Mouse (Mus musculus) hindbrain, embryonic 16.5 days (tissue): ENCODE measurements at regions not wholly inside any gene's neighbourhood (a gene's known extent, or its start where the extent isn't known, plus 50 kb on each side); places are given as distances from the start of the nearest gene placed in this dataset.

Experiments
- ATAC-seq: fragments of 200-750 bp; cut with Nextera tagmentation; 2 replicates; pipeline ENCODE4 v1.8.0; 2017; ENCODE audit warnings: moderate TSS enrichment, moderate library complexity
- H3K27ac ChIP-seq: fragments of 300-500 bp; sonication (generic); 2 replicates; pipeline ENCODE4 v1.5.1; 2014; ENCODE audit warnings: low read depth, mild to moderate bottlenecking, control low read depth, low read length, moderate library complexity
- H3K27me3 ChIP-seq: fragments of 300-500 bp; sonication (generic); replicated peaks from 2 replicates; pipeline ENCODE4 v1.6.1; 2014; ENCODE audit warnings: low read length; ENCODE audit not compliant: control insufficient read depth, insufficient read depth
- H3K36me3 ChIP-seq: fragments of 300-500 bp; sonication (generic); 2 replicates; pipeline ENCODE4 v1.6.1; 2014; ENCODE audit warnings: mild to moderate bottlenecking, low read length, moderate library complexity, mixed read lengths; ENCODE audit not compliant: control insufficient read depth, insufficient read depth
- H3K4me1 ChIP-seq: fragments of 300-500 bp; sonication (generic); 2 replicates; pipeline ENCODE4 v1.6.1; 2014; ENCODE audit warnings: low read depth, low read length; ENCODE audit not compliant: control insufficient read depth, insufficient read depth
- H3K4me2 ChIP-seq: fragments of 300-500 bp; sonication (generic); 2 replicates; pipeline ENCODE4 v1.6.1; 2014; ENCODE audit warnings: mild to moderate bottlenecking, low read length, control low read depth, moderate library complexity
- H3K4me3 ChIP-seq: fragments of 300-500 bp; sonication (generic); 2 replicates; pipeline ENCODE4 v1.5.1; 2014; ENCODE audit warnings: mild to moderate bottlenecking, low read length, control low read depth, moderate library complexity
- H3K9ac ChIP-seq: fragments of 300-500 bp; sonication (generic); 2 replicates; pipeline ENCODE4 v1.6.1; 2014; ENCODE audit warnings: low read depth, mild to moderate bottlenecking, control low read depth, low read length, moderate library complexity
- H3K9me3 ChIP-seq: fragments of 300-500 bp; sonication (generic); 2 replicates; pipeline ENCODE4 v1.6.1; 2014; ENCODE audit warnings: mild to moderate bottlenecking, low read length, moderate library complexity; ENCODE audit not compliant: control insufficient read depth
- WGBS: fragments of 180-500 bp; shearing (Covaris S2); extraction: QIAGEN DNeasy Blood & Tissue Kit; methylation state at CpG from one replicate; pipeline ENCODE4 v1.1.7; 2014; 5-methylcytosine and 5-hydroxymethylcytosine counted together

GRCm38 (mm10) chr3:143599120-143599519 lies 605.9 kb downstream of the Lmo4 start:
- Histone ChIP-seq H3K4me1 (no peaks in the 10 kb centered on the region), H3K4me2 (no peak overlapping the region), H3K27me3 (no peaks in the 10 kb centered on the region), H3K9me3 (no peaks in the 10 kb centered on the region), H3K9ac (no peak overlapping the region), H3K27ac (no peak overlapping the region), H3K36me3 (no peaks in the 10 kb centered on the region), H3K4me3 (no peak overlapping the region)
- ATAC-seq: no peak
- 47% methylated on average over 2 of the region's 2 CpGs for WGBS

- Histone ChIP-seq H3K4me2 (no peak overlapping the region), H3K4me1 (no peaks in the 10 kb centered on the region), H3K36me3 (no peaks in the 10 kb centered on the region), H3K9me3 (no peaks in the 10 kb centered on the region), H3K27me3 (no peaks in the 10 kb centered on the region), H3K27ac (peak overlapping the region; percentile 23; the same call in 1 of the 2 replicates), H3K4me3 (no peak overlapping the region), H3K9ac (no peak overlapping the region)
- 34% methylated on average over 11 of the region's 11 CpGs for WGBS
- ATAC-seq: 0 out of 2 replicates have a peak, but pooled peaks have one; percentile 42
Measured at GRCm38 (mm10) chr3:143596949-143597593, 607.9 kb downstream of the Lmo4 start.

GRCm38 (mm10) chr3:143596011-143596683 lies 608.9 kb downstream of the Lmo4 start:
- 85% methylated on average over 5 of the region's 5 CpGs for WGBS
- H3K36me3 ChIP-seq: no peaks in the 10 kb centered on the region
- no peaks in the 10 kb centered on the region for H3K4me1 ChIP-seq
- H3K4me3 ChIP-seq: no peak overlapping the region
- no peak for ATAC-seq
- no peak overlapping the region for H3K4me2 ChIP-seq
- no peaks in the 10 kb centered on the region for H3K27me3 ChIP-seq
- no peak overlapping the region for H3K27ac ChIP-seq
- H3K9me3 ChIP-seq: no peaks in the 10 kb centered on the region
- H3K9ac ChIP-seq: no peak overlapping the region

- H3K9me3 ChIP-seq: no peaks in the 10 kb centered on the region
- no peaks in the 10 kb centered on the region for H3K27me3 ChIP-seq
- no peak overlapping the region for H3K4me3 ChIP-seq
- no peak overlapping the region for H3K9ac ChIP-seq
- H3K4me1 ChIP-seq: no peaks in the 10 kb centered on the region
- no peak overlapping the region for H3K27ac ChIP-seq
- WGBS: 77% methylated on average over 2 of the region's 2 CpGs
- no peaks in the 10 kb centered on the region for H3K36me3 ChIP-seq
- no peak overlapping the region for H3K4me2 ChIP-seq
- ATAC-seq: no peak
Measured at GRCm38 (mm10) chr3:143595081-143595480, 609.9 kb downstream of the Lmo4 start.

- no peak overlapping the region for H3K4me3 ChIP-seq
- H3K27ac ChIP-seq: no peak overlapping the region
- H3K4me1 ChIP-seq: no peaks in the 10 kb centered on the region
- H3K9me3 ChIP-seq: no peaks in the 10 kb centered on the region
- no peaks in the 10 kb centered on the region for H3K27me3 ChIP-seq
- ATAC-seq: no peak
- WGBS: 77% methylated on average over 7 of the region's 7 CpGs
- H3K9ac ChIP-seq: no peak overlapping the region
- no peaks in the 10 kb centered on the region for H3K36me3 ChIP-seq
- H3K4me2 ChIP-seq: no peak overlapping the region
Measured at GRCm38 (mm10) chr3:143594676-143595075, 610.3 kb downstream of the Lmo4 start.

GRCm38 (mm10) chr3:143586653-143587052 lies 618.4 kb downstream of the Lmo4 start:
- H3K4me3 ChIP-seq: no peak overlapping the region
- no peak for ATAC-seq
- H3K27ac ChIP-seq: no peak overlapping the region
- 88% methylated on average over 5 of the region's 5 CpGs for WGBS
- no peak overlapping the region for H3K9ac ChIP-seq
- H3K27me3 ChIP-seq: no peaks in the 10 kb centered on the region
- H3K4me1 ChIP-seq: no peaks in the 10 kb centered on the region
- no peaks in the 10 kb centered on the region for H3K9me3 ChIP-seq
- no peaks in the 10 kb centered on the region for H3K36me3 ChIP-seq
- no peak overlapping the region for H3K4me2 ChIP-seq

- H3K27ac ChIP-seq: no peak overlapping the region
- no peaks in the 10 kb centered on the region for H3K9me3 ChIP-seq
- H3K9ac ChIP-seq: no peak overlapping the region
- no peak for ATAC-seq
- H3K4me3 ChIP-seq: no peak overlapping the region
- no peaks in the 10 kb centered on the region for H3K4me1 ChIP-seq
- H3K27me3 ChIP-seq: no peaks in the 10 kb centered on the region
- no peak overlapping the region for H3K4me2 ChIP-seq
- no peaks in the 10 kb centered on the region for H3K36me3 ChIP-seq
- WGBS: 89% methylated on average over 6 of the region's 6 CpGs
Measured at GRCm38 (mm10) chr3:143584692-143585603, 620.1 kb downstream of the Lmo4 start.

- ATAC-seq: no peak
- no peak overlapping the region for H3K4me2 ChIP-seq
- H3K36me3 ChIP-seq: no peaks in the 10 kb centered on the region
- no peak overlapping the region for H3K4me3 ChIP-seq
- H3K27ac ChIP-seq: no peak overlapping the region
- no peaks in the 10 kb centered on the region for H3K4me1 ChIP-seq
- 83% methylated on average over 7 of the region's 7 CpGs for WGBS
- no peaks in the 10 kb centered on the region for H3K27me3 ChIP-seq
- no peaks in the 10 kb centered on the region for H3K9me3 ChIP-seq
- H3K9ac ChIP-seq: no peak overlapping the region
Measured at GRCm38 (mm10) chr3:143576338-143577007, 628.5 kb downstream of the Lmo4 start.
